Mouse (Mus musculus) lung, postnatal 0 days (tissue): ENCODE measurements around the gene Carmil1.

Experiments used
- CTCF ChIP-seq: IDR thresholded peaks from 2 replicates; pipeline ENCODE4 v1.5.1; 2016; ENCODE audit warnings: antibody characterized with exemption, mild to moderate bottlenecking
- EP300 ChIP-seq: IDR thresholded peaks from 2 replicates; pipeline ENCODE4 v1.6.1; 2016; ENCODE audit warnings: antibody characterized with exemption, mild to moderate bottlenecking, control low read depth

DNA sequence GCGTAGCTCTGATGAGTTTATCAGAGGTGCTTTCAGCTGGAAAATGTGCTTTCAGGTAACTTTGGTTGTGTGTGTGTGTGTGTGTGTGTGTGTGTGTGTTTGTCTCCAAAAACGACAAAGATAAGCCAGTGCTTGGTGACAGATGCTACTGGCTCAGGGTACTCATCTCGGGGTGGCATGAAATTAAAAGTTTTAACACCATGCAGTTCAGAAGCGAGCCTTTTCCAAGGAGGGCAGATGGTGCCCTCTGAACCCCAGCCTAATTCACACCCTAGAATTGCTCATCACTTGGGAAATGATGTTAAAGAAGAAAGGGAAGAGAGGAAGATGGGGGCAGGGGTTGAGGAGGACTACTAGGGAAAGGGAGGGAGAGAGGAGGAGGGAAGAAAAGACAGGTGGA lies 198.4 kb downstream of the Carmil1 start:
- TF ChIP-seq CTCF (no peak), EP300 (no peak)
